Mouse (Mus musculus) kidney, adult 2 months (tissue): ENCODE measurements around the gene Smim15. TPM values are rescaled to one million over a fixed set of nuclear protein-coding genes. Genes with fewer than 3 reads are reported as not detected.

Source experiments
- DNase-seq: peaks from one replicate; pipeline ENCODE4 v3.0.0; 2021
- H3K27ac ChIP-seq: fragments of 200-500 bp; 2 replicates; pipeline ENCODE4 v1.5.1; 2012; ENCODE audit warnings: low read depth, low read length, control low read depth, inconsistent platforms; ENCODE audit not compliant: insufficient read depth
- H3K27me3 ChIP-seq: fragments of 200-500 bp; replicated peaks from 2 replicates; pipeline ENCODE4 v1.6.1; 2012; ENCODE audit warnings: mild to moderate bottlenecking, moderate library complexity, low read length, inconsistent platforms; ENCODE audit not compliant: control insufficient read depth, insufficient read depth
- H3K36me3 ChIP-seq: fragments of 200-500 bp; 2 replicates; pipeline ENCODE4 v1.6.1; 2012; ENCODE audit warnings: mild to moderate bottlenecking, moderate library complexity, low read length, inconsistent platforms; ENCODE audit not compliant: control insufficient read depth, insufficient read depth
- H3K4me1 ChIP-seq: fragments of 200-500 bp; 2 replicates; pipeline ENCODE4 v1.6.1; 2011; ENCODE audit warnings: low read length; ENCODE audit not compliant: control insufficient read depth, insufficient read depth
- H3K4me3 ChIP-seq: fragments of 200-500 bp; 2 replicates; pipeline ENCODE4 v1.5.1; 2011; ENCODE audit warnings: mild to moderate bottlenecking, low read depth, low read length, control low read depth; ENCODE audit not compliant: insufficient read depth
- CTCF ChIP-seq: fragments of 200-500 bp; conservative IDR thresholded peaks from 2 replicates; pipeline ENCODE4 v1.5.1; 2011; ENCODE audit warnings: low read depth, mild to moderate bottlenecking, control low read depth, low read length, moderate library complexity, mixed read lengths; ENCODE audit not compliant: insufficient read depth, insufficient read length
- POLR2A ChIP-seq: fragments of 200-500 bp; IDR thresholded peaks from one replicate; pipeline ENCODE4 v1.6.1; 2011; ENCODE audit warnings: low read depth, low read length, control low read depth
- WGBS: fragments of 180-500 bp; shearing (Covaris S2); methylation state at CpG from one replicate; pipeline ENCODE4 v1.1.7; 2018; 5-methylcytosine and 5-hydroxymethylcytosine counted together
- polyA plus RNA-seq: library from polyadenylated mRNA; depleted of rRNA; stranded (reverse); fragments of >200 nt; gene quantifications from 2 replicates; pipeline ENCODE4 v1.2.3, GENCODE M21; 2012

The Smim15 gene
- polyA plus RNA-seq, 1 experiment, result 12.5 TPM

- Histone ChIP-seq H3K36me3 (no peaks in the 10 kb centered on the region), H3K27ac (no peak overlapping the region), H3K27me3 (no peaks in the 10 kb centered on the region), H3K4me3 (no peak overlapping the region), H3K4me1 (peaks cover 7% of the 10 kb centered on the region; the same call in 1 of the 2 replicates)
- TF ChIP-seq CTCF, result no peak
- TF ChIP-seq POLR2A, result no peak
- WGBS, result 70% methylated on average over 5 of the region's 5 CpGs
- DNase-seq, result no peak
Observed at GRCm38 (mm10) chr13:108062900-108063299, 18.7 kb downstream of the Smim15 start.

GRCm38 (mm10) chr13:108063374-108064134 lies 19.3 kb downstream of the Smim15 start:
- no peak overlapping the region for H3K4me3 ChIP-seq
- no peaks in the 10 kb centered on the region for H3K36me3 ChIP-seq
- no peaks in the 10 kb centered on the region for H3K27me3 ChIP-seq
- peaks cover 7% of the 10 kb centered on the region; the same call in 1 of the 2 replicates for H3K4me1 ChIP-seq
- DNase-seq, result no peak
- no peak overlapping the region for H3K27ac ChIP-seq
- WGBS, result 91% methylated on average over 11 of the region's 11 CpGs
- TF ChIP-seq POLR2A (no peak), CTCF (no peak)

GRCm38 (mm10) chr13:108064331-108064730 lies 20.1 kb downstream of the Smim15 start:
- no peak for DNase-seq
- Histone ChIP-seq H3K4me3 (no peak overlapping the region), H3K36me3 (no peaks in the 10 kb centered on the region), H3K27ac (no peak overlapping the region), H3K4me1 (peaks cover 7% of the 10 kb centered on the region; the same call in 1 of the 2 replicates), H3K27me3 (no peaks in the 10 kb centered on the region)
- 92% methylated on average over 6 of the region's 6 CpGs for WGBS
- TF ChIP-seq CTCF, result no peak
- TF ChIP-seq POLR2A, result no peak

GRCm38 (mm10) chr13:108066021-108066420 lies 21.8 kb downstream of the Smim15 start:
- TF ChIP-seq POLR2A (no peak), CTCF (no peak)
- Histone ChIP-seq H3K27me3 (no peaks in the 10 kb centered on the region), H3K36me3 (no peaks in the 10 kb centered on the region), H3K4me3 (no peak overlapping the region), H3K4me1 (no peaks in the 10 kb centered on the region), H3K27ac (no peak overlapping the region)
- no peak for DNase-seq
- WGBS, result 88% methylated on average over 2 of the region's 2 CpGs

GRCm38 (mm10) chr13:108069151-108069550 lies 24.9 kb downstream of the Smim15 start:
- no peaks in the 10 kb centered on the region for H3K4me1 ChIP-seq
- H3K27ac ChIP-seq, result no peak overlapping the region
- H3K27me3 ChIP-seq, result no peaks in the 10 kb centered on the region
- no peak overlapping the region for H3K4me3 ChIP-seq
- TF ChIP-seq CTCF, result no peak
- no peak for TF ChIP-seq POLR2A
- H3K36me3 ChIP-seq, result no peaks in the 10 kb centered on the region
- WGBS, result 80% methylated on average over 4 of the region's 4 CpGs
- no peak for DNase-seq

GRCm38 (mm10) chr13:108070171-108070570 lies 25.9 kb downstream of the Smim15 start:
- H3K27ac ChIP-seq, result no peak overlapping the region
- no peak for TF ChIP-seq POLR2A
- no peak for TF ChIP-seq CTCF
- DNase-seq, result no peak
- no peaks in the 10 kb centered on the region for H3K36me3 ChIP-seq
- H3K27me3 ChIP-seq, result no peaks in the 10 kb centered on the region
- H3K4me1 ChIP-seq, result no peaks in the 10 kb centered on the region
- no peak overlapping the region for H3K4me3 ChIP-seq
- 98% methylated on average over 10 of the region's 10 CpGs for WGBS

- Histone ChIP-seq H3K36me3 (no peaks in the 10 kb centered on the region), H3K4me1 (no peaks in the 10 kb centered on the region), H3K4me3 (no peak overlapping the region), H3K27ac (no peak overlapping the region), H3K27me3 (no peaks in the 10 kb centered on the region)
- DNase-seq, result no peak
- TF ChIP-seq CTCF, result no peak
- no peak for TF ChIP-seq POLR2A
- WGBS, result 85% methylated on average over 6 of the region's 6 CpGs
Observed at GRCm38 (mm10) chr13:108077476-108077875, 33.2 kb downstream of the Smim15 start.
